Mouse (Mus musculus): ENCODE measurements at regions not wholly inside any gene's neighbourhood (a gene's known extent, or its start where the extent isn't known, plus 50 kb on each side); places are given as distances from the start of the nearest gene placed in this dataset.

GRCm38 (mm10) chr10:125787441-125788060, 178.4 kb upstream of the Lrig3 start:
- TF ChIP-seq POLR2A (IDR thresholded peaks at IDR 0.05; ENCODE audit: borderline replicate concordance, control insufficient read depth, low read depth, low read length) (no peak), CTCF (IDR thresholded peaks at IDR 0.05; ENCODE audit: control insufficient read depth, insufficient read depth, low read length) (no peak)
- WGBS = 84% methylated on average over 19 of the region's 19 CpGs
- Histone ChIP-seq H3K4me1 (ENCODE audit: control insufficient read depth, insufficient read depth, low read length) (no peaks in the 10 kb centered on the region), H3K4me3 (replicated peaks; ENCODE audit: control insufficient read depth, low read depth, low read length) (no peak overlapping the region), H3K27ac (ENCODE audit: control insufficient read depth, insufficient read depth, low read depth, low read length, poor library complexity) (no peak overlapping the region)

- WGBS = 91% methylated on average over 2 of the region's 2 CpGs
Measured at GRCm38 (mm10) chr10:125788262-125788661, 177.7 kb upstream of the Lrig3 start.

GRCm38 (mm10) chr10:125790924-125791323, 175.0 kb upstream of the Lrig3 start:
- WGBS = 80% methylated on average over 2 of the region's 2 CpGs
- TF ChIP-seq POLR2A (IDR thresholded peaks at IDR 0.05; ENCODE audit: borderline replicate concordance, control insufficient read depth, low read depth, low read length) (no peak), CTCF (IDR thresholded peaks at IDR 0.05; ENCODE audit: control insufficient read depth, insufficient read depth, low read length) (no peak)
- H3K4me3 ChIP-seq (replicated peaks; ENCODE audit: control insufficient read depth, low read depth, low read length) = no peak overlapping the region
- H3K27ac ChIP-seq (ENCODE audit: control insufficient read depth, insufficient read depth, low read depth, low read length, poor library complexity) = no peak overlapping the region
- H3K4me1 ChIP-seq (ENCODE audit: control insufficient read depth, insufficient read depth, low read length) = no peaks in the 10 kb centered on the region

More at GRCm38 (mm10) chr10:125788262-125788661, 177.7 kb upstream of the Lrig3 start:
- Histone ChIP-seq H3K4me1 (ENCODE audit: control insufficient read depth, insufficient read depth, low read length) (no peaks in the 10 kb centered on the region), H3K27ac (ENCODE audit: control insufficient read depth, insufficient read depth, low read depth, low read length, poor library complexity) (no peak overlapping the region), H3K4me3 (replicated peaks; ENCODE audit: control insufficient read depth, low read depth, low read length) (no peak overlapping the region)
- TF ChIP-seq POLR2A (IDR thresholded peaks at IDR 0.05; ENCODE audit: borderline replicate concordance, control insufficient read depth, low read depth, low read length) (no peak), CTCF (IDR thresholded peaks at IDR 0.05; ENCODE audit: control insufficient read depth, insufficient read depth, low read length) (no peak)

- H3K4me1 ChIP-seq (ENCODE audit: control insufficient read depth, insufficient read depth, low read length) = no peaks in the 10 kb centered on the region
- no peak overlapping the region for H3K4me3 ChIP-seq (replicated peaks; ENCODE audit: control insufficient read depth, low read depth, low read length)
- no peak overlapping the region for H3K27ac ChIP-seq (ENCODE audit: control insufficient read depth, insufficient read depth, low read depth, low read length, poor library complexity)
- WGBS = 91% methylated on average over 2 of the region's 2 CpGs
- TF ChIP-seq CTCF (IDR thresholded peaks at IDR 0.05; ENCODE audit: control insufficient read depth, insufficient read depth, low read length) = no peak
- no peak for TF ChIP-seq POLR2A (IDR thresholded peaks at IDR 0.05; ENCODE audit: borderline replicate concordance, control insufficient read depth, low read depth, low read length)
Measured at GRCm38 (mm10) chr10:125794504-125794903, 171.5 kb upstream of the Lrig3 start.

GRCm38 (mm10) chr10:125795323-125795722, 170.6 kb upstream of the Lrig3 start:
- Histone ChIP-seq H3K27ac (ENCODE audit: control insufficient read depth, insufficient read depth, low read depth, low read length, poor library complexity) (no peak overlapping the region), H3K4me1 (ENCODE audit: control insufficient read depth, insufficient read depth, low read length) (no peaks in the 10 kb centered on the region), H3K4me3 (replicated peaks; ENCODE audit: control insufficient read depth, low read depth, low read length) (no peak overlapping the region)
- WGBS = 82% methylated on average over 1 of the region's 1 CpGs
- TF ChIP-seq CTCF (IDR thresholded peaks at IDR 0.05; ENCODE audit: control insufficient read depth, insufficient read depth, low read length) = no peak
- TF ChIP-seq POLR2A (IDR thresholded peaks at IDR 0.05; ENCODE audit: borderline replicate concordance, control insufficient read depth, low read depth, low read length) = no peak

- H3K4me1 ChIP-seq (ENCODE audit: control insufficient read depth, insufficient read depth, low read length) = no peaks in the 10 kb centered on the region
- no peak overlapping the region for H3K4me3 ChIP-seq (replicated peaks; ENCODE audit: control insufficient read depth, low read depth, low read length)
- no peak overlapping the region for H3K27ac ChIP-seq (ENCODE audit: control insufficient read depth, insufficient read depth, low read depth, low read length, poor library complexity)
- TF ChIP-seq CTCF (IDR thresholded peaks at IDR 0.05; ENCODE audit: control insufficient read depth, insufficient read depth, low read length) = no peak
- TF ChIP-seq POLR2A (IDR thresholded peaks at IDR 0.05; ENCODE audit: borderline replicate concordance, control insufficient read depth, low read depth, low read length) = no peak
- 33% methylated on average over 13 of the region's 13 CpGs for WGBS
Measured at GRCm38 (mm10) chr10:125798678-125799077, 167.3 kb upstream of the Lrig3 start.

- no peak overlapping the region for H3K4me3 ChIP-seq (replicated peaks; ENCODE audit: control insufficient read depth, low read depth, low read length)
- H3K4me1 ChIP-seq (ENCODE audit: control insufficient read depth, insufficient read depth, low read length) = no peaks in the 10 kb centered on the region
- H3K27ac ChIP-seq (ENCODE audit: control insufficient read depth, insufficient read depth, low read depth, low read length, poor library complexity) = no peak overlapping the region
- 85% methylated on average over 2 of the region's 2 CpGs for WGBS
- TF ChIP-seq CTCF (IDR thresholded peaks at IDR 0.05; ENCODE audit: control insufficient read depth, insufficient read depth, low read length) (no peak), POLR2A (IDR thresholded peaks at IDR 0.05; ENCODE audit: borderline replicate concordance, control insufficient read depth, low read depth, low read length) (no peak)
Measured at GRCm38 (mm10) chr10:125800572-125801114, 165.3 kb upstream of the Lrig3 start.

GRCm38 (mm10) chr10:125801450-125801849, 164.5 kb upstream of the Lrig3 start:
- TF ChIP-seq CTCF (IDR thresholded peaks at IDR 0.05; ENCODE audit: control insufficient read depth, insufficient read depth, low read length) (no peak), POLR2A (IDR thresholded peaks at IDR 0.05; ENCODE audit: borderline replicate concordance, control insufficient read depth, low read depth, low read length) (no peak)
- Histone ChIP-seq H3K4me3 (replicated peaks; ENCODE audit: control insufficient read depth, low read depth, low read length) (no peak overlapping the region), H3K27ac (ENCODE audit: control insufficient read depth, insufficient read depth, low read depth, low read length, poor library complexity) (no peak overlapping the region), H3K4me1 (ENCODE audit: control insufficient read depth, insufficient read depth, low read length) (no peaks in the 10 kb centered on the region)
- WGBS = 47% methylated on average over 4 of the region's 4 CpGs
